Mouse (Mus musculus): ENCODE data around the gene Vti1a. TPM values are rescaled to one million over a fixed set of nuclear protein-coding genes. Genes with fewer than 3 reads are reported as not detected.

The Vti1a gene
- polyA plus RNA-seq, 1 experiment from 2014 or later: 27.8 TPM

DNA sequence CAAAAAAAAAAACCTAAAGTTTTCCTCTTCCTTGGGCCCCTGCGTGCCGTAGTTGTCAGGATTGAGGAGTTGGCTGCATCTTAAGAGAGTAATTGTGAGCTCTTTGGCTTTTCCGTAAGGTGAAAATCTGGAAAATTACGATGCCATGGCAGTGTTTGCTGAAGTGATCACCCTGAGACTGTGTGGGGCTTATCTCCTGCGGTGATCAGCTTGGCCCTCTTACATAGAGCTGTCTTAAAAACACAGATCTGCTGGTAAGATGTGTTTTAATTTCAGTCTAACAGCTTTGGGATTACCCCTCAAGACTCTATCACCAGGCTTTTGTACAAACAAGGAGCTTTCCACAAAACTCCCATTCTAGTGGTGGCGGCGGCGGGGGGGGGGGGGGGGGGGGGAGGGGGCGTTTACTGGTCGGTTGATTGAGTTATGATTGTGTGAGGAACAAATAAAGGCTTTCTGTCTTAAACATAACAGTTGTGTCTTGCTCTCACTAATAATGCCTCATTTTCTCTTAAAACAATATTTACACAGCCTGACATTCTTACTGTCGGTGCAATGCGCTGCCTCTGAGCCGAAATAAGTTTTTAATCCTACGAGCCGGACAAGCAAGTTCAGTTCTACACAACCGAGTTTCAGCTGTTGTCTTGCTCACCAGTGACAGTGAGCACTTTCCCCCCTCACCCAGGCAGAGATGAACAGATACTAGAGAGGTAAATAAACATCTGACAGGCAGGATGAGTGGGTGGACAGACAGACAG, 267.0 kb downstream of the Vti1a start:
- Histone ChIP-seq H3K9ac (no peak overlapping the region), H3K4me3 (no peak overlapping the region), H3K9me3 (no peaks in the 10 kb centered on the region), H3K4me2 (no peak overlapping the region), H3K27ac (no peak overlapping the region), H3K4me1 (peaks cover 12% of the 10 kb centered on the region), H3K36me3 (no peaks in the 10 kb centered on the region), H3K27me3 (no peaks in the 10 kb centered on the region)
- no peak for ATAC-seq (ENCODE audit: borderline replicate concordance, extremely low read depth, low FRiP score, low TSS enrichment)
- 23% methylated on average over 14 of the region's 16 CpGs for WGBS

DNA sequence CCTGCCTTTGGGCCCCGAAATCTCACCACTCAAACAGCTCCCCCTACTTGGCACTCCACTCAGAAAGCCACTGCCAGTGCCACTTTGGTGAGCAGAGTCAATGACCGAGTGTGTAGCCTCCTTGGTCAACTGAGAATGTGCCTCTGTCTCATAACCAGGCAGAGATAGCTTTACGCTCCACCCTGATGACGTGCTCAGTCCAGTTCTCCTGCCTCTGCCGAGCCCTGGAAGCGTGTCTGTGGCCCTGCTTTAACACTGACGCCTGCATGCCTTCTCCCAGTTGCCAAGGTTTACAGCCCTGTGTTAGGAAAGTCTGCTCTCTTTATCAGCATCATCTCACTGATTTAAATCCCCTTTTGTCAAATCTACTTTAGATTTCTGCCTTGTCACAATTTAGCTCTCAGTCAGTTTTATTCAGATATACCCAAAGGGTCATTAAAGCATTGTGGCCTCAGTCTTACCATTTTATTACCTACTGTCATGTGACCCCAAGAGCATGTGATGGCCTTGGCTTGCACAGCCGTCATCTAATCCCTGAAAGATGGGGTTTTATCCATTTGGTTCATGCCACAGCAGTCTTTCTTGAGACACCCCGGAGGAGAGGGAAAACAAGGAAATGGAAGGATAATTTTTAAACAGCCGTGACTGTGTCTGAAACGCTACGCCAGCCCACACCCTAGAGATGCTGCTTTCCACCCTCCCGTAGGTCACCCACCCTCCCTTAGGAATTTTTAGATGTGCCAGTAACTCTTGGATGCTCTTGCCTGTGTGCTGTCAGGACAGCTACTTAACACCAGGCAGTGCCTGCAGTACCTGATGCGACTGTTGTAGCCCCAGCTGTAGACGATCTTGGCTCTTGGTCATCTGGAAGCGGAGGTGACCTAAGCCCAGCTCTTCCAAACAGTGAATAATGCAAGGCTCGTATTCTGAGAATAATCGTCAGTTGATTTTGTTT, 269.5 kb downstream of the Vti1a start:
- no peaks in the 10 kb centered on the region for H3K36me3 ChIP-seq
- H3K9me3 ChIP-seq: no peaks in the 10 kb centered on the region
- no peak overlapping the region for H3K4me2 ChIP-seq
- H3K27ac ChIP-seq: no peak overlapping the region
- WGBS: 51% methylated on average over 18 of the region's 18 CpGs
- no peak overlapping the region for H3K4me3 ChIP-seq
- ATAC-seq (ENCODE audit: borderline replicate concordance, extremely low read depth, low FRiP score, low TSS enrichment): no peak
- no peaks in the 10 kb centered on the region for H3K27me3 ChIP-seq
- H3K4me1 ChIP-seq: peaks cover 4% of the 10 kb centered on the region
- no peak overlapping the region for H3K9ac ChIP-seq

DNA sequence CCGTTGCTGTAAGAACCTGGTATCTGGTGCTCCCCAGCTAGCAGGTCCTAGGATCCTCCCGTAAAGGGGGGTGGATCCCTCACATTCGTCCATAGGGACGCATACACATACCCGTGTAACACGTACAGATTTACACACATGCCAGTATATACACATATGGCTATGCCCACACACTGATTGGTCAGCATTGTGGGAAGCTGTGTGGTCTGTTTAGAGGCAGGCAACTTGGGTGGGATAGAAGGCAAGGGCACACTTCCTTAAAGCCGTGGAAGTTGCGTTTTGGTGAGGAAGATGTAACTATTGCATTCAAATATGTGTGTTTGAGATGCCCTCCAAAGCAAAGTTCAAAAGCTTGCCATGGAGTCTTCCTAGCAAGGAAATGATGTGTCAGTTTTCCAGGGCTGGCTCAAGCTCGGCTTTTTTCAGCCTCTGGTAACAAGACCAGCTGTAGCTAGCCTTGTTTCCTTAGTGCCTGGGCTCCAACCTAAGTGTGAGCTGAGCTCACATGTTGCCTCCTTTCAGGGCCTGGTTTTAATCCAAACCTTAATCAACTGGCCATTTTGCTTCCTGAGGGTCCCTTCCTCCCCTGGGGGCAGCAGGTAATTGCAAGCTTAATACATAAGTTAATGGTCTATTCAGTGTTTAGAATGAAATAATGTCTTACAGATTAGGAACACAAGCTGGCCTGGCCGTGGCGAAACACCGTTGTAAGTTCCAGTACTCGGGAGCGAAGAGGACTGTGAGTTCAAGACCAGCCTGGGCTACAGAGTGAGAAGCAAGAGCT, 271.7 kb downstream of the Vti1a start:
- no peaks in the 10 kb centered on the region for H3K9me3 ChIP-seq
- H3K27ac ChIP-seq: no peak overlapping the region
- H3K4me1 ChIP-seq: peaks cover 6% of the 10 kb centered on the region
- H3K27me3 ChIP-seq: no peaks in the 10 kb centered on the region
- no peaks in the 10 kb centered on the region for H3K36me3 ChIP-seq
- no peak overlapping the region for H3K4me2 ChIP-seq
- no peak overlapping the region for H3K4me3 ChIP-seq
- WGBS: 75% methylated on average over 14 of the region's 14 CpGs
- ATAC-seq (ENCODE audit: borderline replicate concordance, extremely low read depth, low FRiP score, low TSS enrichment): no peak
- H3K9ac ChIP-seq: no peak overlapping the region

DNA sequence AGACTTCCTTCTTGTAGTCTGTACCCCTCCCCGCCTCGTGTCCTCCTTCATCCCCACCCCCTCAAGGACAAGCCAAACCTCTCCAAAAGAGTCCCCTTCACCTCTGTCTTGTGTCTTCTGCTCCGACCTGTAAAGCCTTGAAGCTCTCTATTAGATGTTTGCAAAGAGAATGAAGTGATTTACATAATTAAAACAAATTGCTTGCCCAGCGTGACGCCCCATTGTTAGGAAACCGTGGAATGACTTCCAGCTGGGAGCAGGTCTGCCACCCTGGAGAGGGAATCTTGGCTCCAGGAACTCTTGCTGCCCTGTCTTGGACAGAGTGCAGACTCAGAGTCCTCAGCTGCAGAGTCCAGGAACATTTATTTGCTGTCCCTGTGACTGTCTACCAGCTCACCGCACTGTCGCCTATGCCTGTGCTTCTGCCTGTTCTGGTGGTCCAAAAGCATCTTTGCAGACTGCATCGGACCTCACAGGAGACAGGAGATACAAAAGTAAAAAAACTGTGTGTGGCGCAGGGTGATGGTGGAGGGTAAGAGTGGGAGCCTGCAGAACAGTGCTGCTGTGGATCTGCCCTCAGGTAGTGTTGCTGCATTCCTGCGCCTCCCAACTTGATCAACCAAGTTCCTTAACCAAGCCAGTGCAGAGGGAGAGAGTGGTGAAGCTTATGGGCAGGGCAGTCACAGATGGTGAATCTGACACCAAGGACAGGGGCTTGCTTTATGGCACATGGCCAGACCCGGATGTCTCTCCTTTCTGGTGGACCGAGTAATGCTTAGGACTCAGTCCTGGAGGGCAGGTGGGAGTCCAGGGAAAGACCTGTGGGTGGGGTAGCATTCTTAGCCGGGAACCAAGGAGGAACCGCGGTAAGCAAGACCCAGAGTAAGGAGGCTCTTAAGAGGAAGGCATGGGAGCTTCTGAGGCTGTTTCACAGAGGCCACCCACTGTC, 273.1 kb downstream of the Vti1a start:
- 57% methylated on average over 16 of the region's 16 CpGs for WGBS
- H3K4me3 ChIP-seq: no peak overlapping the region
- no peaks in the 10 kb centered on the region for H3K36me3 ChIP-seq
- H3K27ac ChIP-seq: no peak overlapping the region
- ATAC-seq (ENCODE audit: borderline replicate concordance, extremely low read depth, low FRiP score, low TSS enrichment): no peak
- H3K9ac ChIP-seq: no peak overlapping the region
- H3K4me2 ChIP-seq: no peak overlapping the region
- H3K9me3 ChIP-seq: no peaks in the 10 kb centered on the region
- no peaks in the 10 kb centered on the region for H3K27me3 ChIP-seq
- H3K4me1 ChIP-seq: peaks cover 16% of the 10 kb centered on the region

DNA sequence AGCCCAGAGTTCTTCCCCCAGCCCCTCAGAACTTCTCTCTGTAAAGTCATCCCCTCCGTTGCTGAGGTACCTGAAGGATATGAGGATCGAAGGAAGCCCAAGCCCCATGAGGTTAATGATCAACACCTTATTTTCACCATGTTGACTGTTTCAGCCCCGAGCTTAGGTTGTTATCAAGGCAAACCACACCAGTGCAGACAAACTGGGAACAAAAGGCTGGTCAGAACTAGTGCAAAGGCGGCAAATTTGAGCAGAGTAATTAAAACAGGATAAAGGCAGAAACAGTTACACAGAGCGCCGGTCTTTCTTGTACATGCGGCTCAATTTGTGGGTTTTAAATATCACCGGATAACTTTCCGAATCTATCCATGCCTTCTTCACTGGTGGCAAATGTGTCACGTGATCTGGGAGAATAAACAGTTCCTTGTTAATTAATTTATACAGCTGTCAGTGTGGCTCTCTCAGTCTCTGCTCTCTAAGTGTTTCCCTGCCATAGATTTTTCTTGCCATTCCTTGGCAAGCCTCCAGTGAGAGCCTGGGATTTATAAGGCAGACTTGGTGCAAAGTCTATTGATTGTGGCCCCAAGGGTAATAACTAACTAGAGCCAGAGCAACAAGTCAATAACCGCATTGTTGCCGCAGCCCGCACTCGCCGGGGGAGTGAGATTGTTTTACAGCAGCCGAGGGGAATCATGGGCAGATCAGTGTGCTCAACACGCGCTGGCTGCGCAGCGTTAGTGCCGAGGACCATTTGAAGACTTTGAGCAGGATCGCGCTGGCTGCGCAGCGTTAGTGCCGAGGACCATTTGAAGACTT, 277.0 kb downstream of the Vti1a start:
- peak overlapping the region; percentile 66 for H3K27ac ChIP-seq
- peak; percentile 40 for ATAC-seq (ENCODE audit: borderline replicate concordance, extremely low read depth, low FRiP score, low TSS enrichment)
- no peaks in the 10 kb centered on the region for H3K36me3 ChIP-seq
- H3K9ac ChIP-seq: no peak overlapping the region; the same call in 1 of the 2 replicates
- no peaks in the 10 kb centered on the region for H3K27me3 ChIP-seq
- H3K4me1 ChIP-seq: peaks cover 45% of the 10 kb centered on the region
- no peaks in the 10 kb centered on the region for H3K9me3 ChIP-seq
- peak overlapping the region; percentile 38 for H3K4me2 ChIP-seq
- 36% methylated on average over 26 of the region's 26 CpGs for WGBS
- no peak overlapping the region for H3K4me3 ChIP-seq

DNA sequence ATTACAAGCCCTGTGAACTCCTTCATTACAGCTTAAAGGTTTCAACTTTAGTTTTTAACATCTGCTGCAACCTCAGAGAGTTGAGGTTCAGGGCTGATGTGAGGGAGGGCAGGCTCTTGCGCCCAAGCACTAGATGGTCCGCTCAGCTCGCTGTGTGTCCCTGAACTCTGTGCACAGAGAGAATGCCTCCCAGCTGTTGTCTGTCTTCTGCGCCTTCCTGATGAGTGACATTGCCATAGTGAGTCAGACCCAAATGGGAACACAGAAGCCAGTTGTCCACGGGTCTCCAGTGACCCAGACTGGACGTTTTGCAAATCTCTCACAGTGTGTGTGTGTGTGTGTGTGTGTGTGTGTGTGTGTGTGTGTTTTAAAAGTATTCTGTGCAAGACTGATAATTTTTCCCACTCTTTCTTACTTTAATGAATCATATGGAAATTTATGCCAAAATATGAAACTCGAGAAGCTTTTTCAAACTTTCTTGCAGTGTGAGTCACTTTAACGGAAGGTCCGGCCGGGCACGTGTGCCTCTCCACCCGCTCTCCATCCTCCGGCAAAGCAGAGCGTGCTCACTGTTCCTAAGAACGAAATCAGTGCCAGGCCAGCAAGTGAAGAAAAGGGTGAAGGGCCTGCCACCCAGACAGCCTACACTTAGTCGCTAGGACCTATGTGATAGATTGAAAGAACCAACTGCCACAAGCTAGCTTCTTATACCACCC, 277.8 kb downstream of the Vti1a start:
- ATAC-seq (ENCODE audit: borderline replicate concordance, extremely low read depth, low FRiP score, low TSS enrichment): peak; percentile 91

DNA sequence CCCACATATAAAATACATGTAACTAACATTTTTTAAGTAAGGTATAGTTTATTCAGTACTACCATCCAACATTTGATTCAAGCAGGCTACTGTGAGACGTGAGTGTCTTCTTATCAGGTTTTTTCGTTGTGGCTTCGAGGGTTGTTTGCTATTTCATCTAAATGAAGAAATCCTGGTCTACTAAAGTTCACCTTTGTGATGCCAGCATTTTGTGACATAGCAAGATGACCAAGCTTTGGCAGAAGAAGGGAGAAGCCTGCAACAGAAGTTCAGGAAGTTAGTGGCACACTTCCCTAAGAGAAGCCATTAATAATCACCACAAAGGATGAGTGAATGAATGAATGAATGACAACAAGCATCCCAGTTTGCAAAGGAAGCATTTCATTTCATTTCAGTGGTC, 278.4 kb downstream of the Vti1a start:
- 74% methylated on average over 3 of the region's 3 CpGs for WGBS
- no peaks in the 10 kb centered on the region for H3K27me3 ChIP-seq
- no peaks in the 10 kb centered on the region for H3K9me3 ChIP-seq

More for the DNA sequence above, 277.8 kb downstream of the Vti1a start:
- H3K36me3 ChIP-seq: no peaks in the 10 kb centered on the region
- H3K27ac ChIP-seq: peak overlapping the region; percentile 66
- H3K4me2 ChIP-seq: peak overlapping the region; percentile 38
- H3K9me3 ChIP-seq: no peaks in the 10 kb centered on the region
- H3K4me3 ChIP-seq: no peak overlapping the region
- H3K9ac ChIP-seq: no peak overlapping the region
- H3K27me3 ChIP-seq: no peaks in the 10 kb centered on the region
- H3K4me1 ChIP-seq: peaks cover 47% of the 10 kb centered on the region
- 36% methylated on average over 16 of the region's 16 CpGs for WGBS

DNA sequence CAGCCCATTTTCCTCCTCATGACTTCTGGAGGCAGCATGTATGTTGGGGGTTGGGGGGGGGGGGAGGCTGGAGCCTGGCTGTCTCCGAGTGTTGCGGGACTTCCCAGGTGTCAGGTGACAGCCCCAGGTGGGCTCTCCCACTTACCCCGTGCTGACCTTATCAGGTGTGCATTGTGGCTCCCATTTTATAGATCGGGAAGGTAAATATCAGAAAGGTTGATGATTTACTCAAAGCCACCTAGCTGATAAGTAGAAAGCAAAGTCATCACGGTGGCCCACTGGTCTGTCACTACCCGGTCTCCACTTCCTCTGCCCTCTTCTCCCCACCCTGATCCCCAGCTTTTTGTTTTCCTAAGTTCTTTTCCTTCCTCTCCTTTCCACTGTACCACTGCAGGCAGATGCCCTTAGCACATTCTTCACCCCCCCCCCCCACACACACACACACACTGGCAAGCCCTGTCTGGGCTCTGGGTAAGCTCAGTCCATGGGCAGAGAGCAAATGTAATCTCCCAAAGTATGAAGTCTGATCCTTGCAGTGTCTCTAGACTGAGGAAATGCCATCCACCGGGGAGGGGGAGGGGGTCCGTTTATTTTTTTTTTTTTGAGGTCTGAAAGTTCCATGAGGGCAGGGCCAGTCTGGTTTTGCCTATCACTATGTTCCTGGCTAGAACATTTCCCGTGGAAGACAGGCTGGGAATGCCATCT, 280.0 kb downstream of the Vti1a start:
- no peaks in the 10 kb centered on the region for H3K9me3 ChIP-seq
- H3K4me3 ChIP-seq: no peak overlapping the region
- H3K27ac ChIP-seq: no peak overlapping the region
- ATAC-seq (ENCODE audit: borderline replicate concordance, extremely low read depth, low FRiP score, low TSS enrichment): no peak
- H3K4me2 ChIP-seq: no peak overlapping the region
- no peaks in the 10 kb centered on the region for H3K27me3 ChIP-seq
- 26% methylated on average over 9 of the region's 9 CpGs for WGBS
- no peaks in the 10 kb centered on the region for H3K36me3 ChIP-seq
- no peak overlapping the region for H3K9ac ChIP-seq
- H3K4me1 ChIP-seq: peaks cover 55% of the 10 kb centered on the region

More for the DNA sequence above, 278.4 kb downstream of the Vti1a start:
- H3K27ac ChIP-seq: no peak overlapping the region
- no peak overlapping the region for H3K4me2 ChIP-seq
- ATAC-seq (ENCODE audit: borderline replicate concordance, extremely low read depth, low FRiP score, low TSS enrichment): no peak
- H3K4me1 ChIP-seq: peaks cover 49% of the 10 kb centered on the region
- H3K36me3 ChIP-seq: no peaks in the 10 kb centered on the region
- H3K9ac ChIP-seq: no peak overlapping the region
- no peak overlapping the region for H3K4me3 ChIP-seq

DNA sequence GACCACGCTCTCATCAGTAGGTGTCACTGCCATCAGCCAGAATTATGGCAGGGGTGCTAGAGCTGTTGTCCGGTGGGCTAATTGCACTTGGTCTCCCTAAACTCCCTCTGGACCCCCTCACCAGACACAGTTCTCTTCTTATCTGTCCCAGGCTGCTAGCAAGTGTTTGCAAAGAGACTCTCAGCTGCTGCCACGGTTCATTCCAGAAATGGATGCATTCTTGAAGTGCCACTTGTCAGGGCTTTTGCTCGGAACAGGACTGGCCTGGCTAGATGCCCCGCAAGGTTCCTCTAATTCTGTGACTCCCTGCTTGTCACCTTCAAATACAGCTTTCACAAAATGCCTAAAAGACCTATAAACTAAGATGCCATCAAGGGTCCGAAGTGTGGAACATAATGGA, 280.7 kb downstream of the Vti1a start:
- Histone ChIP-seq H3K9me3 (no peaks in the 10 kb centered on the region), H3K27ac (no peak overlapping the region), H3K4me1 (peaks cover 55% of the 10 kb centered on the region), H3K36me3 (no peaks in the 10 kb centered on the region), H3K4me3 (no peak overlapping the region), H3K4me2 (no peak overlapping the region), H3K9ac (no peak overlapping the region), H3K27me3 (no peaks in the 10 kb centered on the region)
- ATAC-seq (ENCODE audit: borderline replicate concordance, extremely low read depth, low FRiP score, low TSS enrichment): no peak
- 34% methylated on average over 6 of the region's 6 CpGs for WGBS
